Mouse (Mus musculus) limb, embryonic 12.5 days (tissue): ENCODE measurements around the gene Tmem115. TPM values are rescaled to one million over a fixed set of nuclear protein-coding genes. Genes with fewer than 3 reads are reported as not detected.

Experiments used
- ATAC-seq: fragments of 200-750 bp; cut with Nextera tagmentation; 2 replicates; pipeline ENCODE4 v1.8.0; 2017; ENCODE audit warnings: low read depth, moderate TSS enrichment; ENCODE audit not compliant: insufficient number of reproducible peaks, insufficient read depth, low FRiP score, low TSS enrichment
- H3K27ac ChIP-seq: fragments of 300-500 bp; sonication (generic); 2 replicates; pipeline ENCODE4 v1.5.1; 2016; ENCODE audit warnings: mild to moderate bottlenecking, moderate library complexity
- H3K27me3 ChIP-seq: fragments of 300-500 bp; sonication (generic); 2 replicates; pipeline ENCODE4 v1.6.1; 2016; ENCODE audit warnings: mild to moderate bottlenecking, moderate library complexity
- H3K36me3 ChIP-seq: fragments of 300-500 bp; sonication (generic); 2 replicates; pipeline ENCODE4 v1.6.1; 2016; ENCODE audit warnings: mild to moderate bottlenecking, moderate library complexity
- H3K4me1 ChIP-seq: fragments of 300-500 bp; sonication (generic); replicated peaks from 2 replicates; pipeline ENCODE4 v1.6.1; 2016
- H3K4me2 ChIP-seq: fragments of 300-500 bp; sonication (generic); 2 replicates; pipeline ENCODE4 v1.6.1; 2016; ENCODE audit warnings: mild to moderate bottlenecking, moderate library complexity
- H3K4me3 ChIP-seq: fragments of 300-500 bp; sonication (generic); replicated peaks from 2 replicates; pipeline ENCODE4 v1.5.1; 2016; ENCODE audit warnings: mild to moderate bottlenecking
- H3K9ac ChIP-seq: fragments of 300-500 bp; sonication (generic); replicated peaks from 2 replicates; pipeline ENCODE4 v1.6.1; 2016; ENCODE audit warnings: mild to moderate bottlenecking, moderate library complexity
- H3K9me3 ChIP-seq: fragments of 300-500 bp; sonication (generic); 2 replicates; pipeline ENCODE4 v1.6.1; 2016; ENCODE audit warnings: mild to moderate bottlenecking, moderate library complexity
- WGBS: fragments of 180-500 bp; shearing (Covaris S2); methylation state at CpG from one replicate; pipeline ENCODE4 v1.1.7; 2016; 5-methylcytosine and 5-hydroxymethylcytosine counted together
- polyA plus RNA-seq: library from polyadenylated mRNA; unstranded; fragments of >200 nt; fragmentation: Nextera tagmentation; extraction: Ambion mirVana; gene quantifications from 2 replicates; pipeline ENCODE4 v1.2.1, GENCODE M21; 2016

Tmem115 gene
- polyA plus RNA-seq, 1 experiment from 2014 or later, result 47.7 TPM

DNA sequence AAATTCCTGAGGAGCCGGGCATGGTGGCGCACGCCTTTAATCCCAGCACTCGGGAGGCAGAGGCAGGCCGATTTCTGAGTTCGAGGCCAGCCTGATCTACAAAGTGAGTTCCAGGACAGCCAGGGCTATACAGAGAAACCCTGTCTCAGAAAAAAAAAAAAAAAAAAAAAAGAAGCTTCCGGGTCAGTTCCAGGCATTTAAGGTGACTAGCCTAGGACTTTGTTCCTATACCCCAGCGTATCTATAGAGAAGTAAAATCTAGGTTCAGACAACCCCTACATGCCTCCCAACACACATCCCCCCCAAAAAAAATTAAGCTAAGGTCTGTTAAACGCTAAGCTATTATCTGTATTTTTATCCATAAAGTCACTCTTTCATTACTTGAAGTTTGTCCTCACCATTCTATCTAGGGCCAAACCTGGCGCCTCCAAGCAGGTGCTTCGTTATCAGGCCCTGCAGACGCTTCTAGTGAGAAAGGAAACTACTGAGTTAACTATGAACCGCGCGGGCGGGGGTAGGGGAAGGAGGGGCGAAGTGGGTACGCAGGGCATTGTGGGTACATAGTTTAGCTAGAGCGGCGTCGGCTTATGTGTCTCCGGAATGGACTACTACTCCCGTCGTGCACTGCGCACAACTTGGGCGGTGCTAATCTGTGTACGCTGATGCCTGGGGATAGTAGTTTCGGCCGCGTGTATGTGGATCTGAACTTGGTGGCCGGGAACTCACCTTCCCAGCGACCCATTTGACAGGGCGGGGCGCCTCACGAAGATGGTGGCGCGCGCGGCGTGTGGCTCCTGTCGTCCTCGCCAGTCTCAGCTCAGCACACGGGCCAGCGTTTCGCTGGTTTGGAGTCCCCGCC lies 53.5 kb downstream of the Tmem115 start, which contains the start of gene Ifrd2:
Gene Ifrd2 (plus strand): TSS at position 669 of the 859 bp plus-strand sequence.
- H3K4me1 ChIP-seq, result peaks cover 11% of the 10 kb centered on the region
- peaks cover 46% of the 10 kb centered on the region for H3K36me3 ChIP-seq
- peak within 1 kb of the TSS; percentile 81 for H3K4me2 ChIP-seq
- peak within 1 kb of the TSS; percentile 62 for H3K9ac ChIP-seq
- WGBS, result 14% methylated on average over 46 of the region's 46 CpGs
- no peaks in the 10 kb centered on the region for H3K27me3 ChIP-seq
- no peak within 1 kb of the TSS for H3K27ac ChIP-seq
- ATAC-seq, result peak; percentile 94
- peak within 1 kb of the TSS; percentile 75 for H3K4me3 ChIP-seq
- H3K9me3 ChIP-seq, result no peaks in the 10 kb centered on the region

- H3K4me3 ChIP-seq, result peak overlapping the region; percentile 75
- H3K9ac ChIP-seq, result peak overlapping the region; percentile 62
- H3K27me3 ChIP-seq, result no peaks in the 10 kb centered on the region
- peak overlapping the region; percentile 81 for H3K4me2 ChIP-seq
- no peaks in the 10 kb centered on the region for H3K9me3 ChIP-seq
- H3K36me3 ChIP-seq, result peaks cover 49% of the 10 kb centered on the region
- no peak for ATAC-seq
- H3K4me1 ChIP-seq, result peaks cover 8% of the 10 kb centered on the region
- H3K27ac ChIP-seq, result no peak overlapping the region
- 4% methylated on average over 33 of the region's 33 CpGs for WGBS
Measured at GRCm38 (mm10) chr9:107587833-107588639, 54.3 kb downstream of the Tmem115 start.

Other genes starting within 250 kb of the Tmem115 start
- gene Mapkapk3, start 244.1 kb upstream of the Tmem115 start, polyA plus RNA-seq, result 5.5 and 6.7 TPM in 2 replicates
- gene Cish, start 237.9 kb upstream of the Tmem115 start, polyA plus RNA-seq, result 4.2 and 8.1 TPM in 2 replicates
- 10.6 and 11.6 TPM in 2 replicates for gene Hemk1, start 195.6 kb upstream of the Tmem115 start, polyA plus RNA-seq
- 0.81 and 1.4 TPM in 2 replicates for gene 6430571L13Rik, start 193.3 kb upstream of the Tmem115 start, polyA plus RNA-seq
- gene Cacna2d2, start 134.3 kb upstream of the Tmem115 start, polyA plus RNA-seq, result 0.37 and 0.49 TPM in 2 replicates
- gene Cyb561d2, start 8.2 kb downstream of the Tmem115 start, polyA plus RNA-seq, result 15.3 and 15.6 TPM in 2 replicates
- gene Nprl2, start 8.3 kb downstream of the Tmem115 start, polyA plus RNA-seq, result 38.6 and 40.1 TPM in 2 replicates
- 1.2 and 1.7 TPM in 2 replicates for gene Zmynd10, start 13.4 kb downstream of the Tmem115 start, polyA plus RNA-seq
- 59.8 and 64.8 TPM in 2 replicates for gene Rassf1, start 17.6 kb downstream of the Tmem115 start, polyA plus RNA-seq
- 50.6 and 52.6 TPM in 2 replicates for gene Tusc2, start 29.3 kb downstream of the Tmem115 start, polyA plus RNA-seq
- 127 and 128 TPM in 2 replicates for gene Hyal2, start 34.0 kb downstream of the Tmem115 start, polyA plus RNA-seq
- 13.7 and 14.9 TPM in 2 replicates for gene Hyal1, start 43.0 kb downstream of the Tmem115 start, polyA plus RNA-seq
- gene Naa80, start 44.9 kb downstream of the Tmem115 start, polyA plus RNA-seq, result 14.3 and 16.1 TPM in 2 replicates
- 1.3 and 1.4 TPM in 2 replicates for gene Hyal3, start 46.9 kb downstream of the Tmem115 start, polyA plus RNA-seq
- gene Ifrd2, start 53.7 kb downstream of the Tmem115 start, polyA plus RNA-seq, result 38.5 and 40.2 TPM in 2 replicates
- gene Sema3b, start 75.3 kb downstream of the Tmem115 start, polyA plus RNA-seq, result 8.1 and 9.1 TPM in 2 replicates
- 400 and 416 TPM in 2 replicates for gene Gnai2, start 101.4 kb downstream of the Tmem115 start, polyA plus RNA-seq
- gene Slc38a3, start 135.6 kb downstream of the Tmem115 start, polyA plus RNA-seq, result 3.5 and 5.0 TPM in 2 replicates
- gene Gnat1, start 145.8 kb downstream of the Tmem115 start, polyA plus RNA-seq, result 2.1 and 2.2 TPM in 2 replicates
- gene Sema3f, start 176.5 kb downstream of the Tmem115 start, polyA plus RNA-seq, result 47.6 and 53.5 TPM in 2 replicates
- gene Rbm5, start 237.1 kb downstream of the Tmem115 start, polyA plus RNA-seq, result 232 and 239 TPM in 2 replicates